Mouse (Mus musculus): Measurements from ENCODE around the gene Rasgrp2.

Gene Rasgrp2

GRCm38 (mm10) chr19:6408749-6409148, 9.6 kb downstream of the Rasgrp2 start:
- peak; percentile 25 for DNase-seq

GRCm38 (mm10) chr19:6409176-6409575, 10.0 kb downstream of the Rasgrp2 start:
- no peak for DNase-seq

- no peak for DNase-seq
Observed at GRCm38 (mm10) chr19:6409936-6410335, 10.8 kb downstream of the Rasgrp2 start.

GRCm38 (mm10) chr19:6412798-6413197, 13.7 kb downstream of the Rasgrp2 start:
- DNase-seq, result no peak

- DNase-seq, result no peak
Observed at GRCm38 (mm10) chr19:6415454-6415853, 16.3 kb downstream of the Rasgrp2 start.

GRCm38 (mm10) chr19:6416124-6416770, 17.1 kb downstream of the Rasgrp2 start:
- DNase-seq, result no peak

- DNase-seq, result no peak
Observed at GRCm38 (mm10) chr19:6416894-6417761, 18.0 kb downstream of the Rasgrp2 start.

- DNase-seq, result peak; percentile 95
Observed at GRCm38 (mm10) chr19:6418233-6418879, 19.2 kb downstream of the Rasgrp2 start, which contains the start of gene Nrxn2. TSS of gene Nrxn2 (plus strand) at chr19:6418731.

- no peak for DNase-seq
Observed at GRCm38 (mm10) chr19:6418984-6419692, 20.0 kb downstream of the Rasgrp2 start.

GRCm38 (mm10) chr19:6419805-6420310, 20.7 kb downstream of the Rasgrp2 start:
- no peak for DNase-seq

GRCm38 (mm10) chr19:6420481-6421210, 21.5 kb downstream of the Rasgrp2 start:
- DNase-seq, result no peak

- DNase-seq, result no peak
Observed at GRCm38 (mm10) chr19:6421211-6421590, 22.1 kb downstream of the Rasgrp2 start.

- DNase-seq, result no peak
Observed at GRCm38 (mm10) chr19:6422014-6422413, 22.9 kb downstream of the Rasgrp2 start.

- DNase-seq, result no peak
Observed at GRCm38 (mm10) chr19:6423241-6423640, 24.1 kb downstream of the Rasgrp2 start.

- DNase-seq, result no peak
Observed at GRCm38 (mm10) chr19:6424137-6424881, 25.2 kb downstream of the Rasgrp2 start.

GRCm38 (mm10) chr19:6425595-6425994, 26.5 kb downstream of the Rasgrp2 start:
- DNase-seq, result no peak

- no peak for DNase-seq
Observed at GRCm38 (mm10) chr19:6426703-6427500, 27.8 kb downstream of the Rasgrp2 start.

- no peak for DNase-seq
Observed at GRCm38 (mm10) chr19:6427653-6428434, 28.7 kb downstream of the Rasgrp2 start.

GRCm38 (mm10) chr19:6428501-6429200, 29.5 kb downstream of the Rasgrp2 start:
- DNase-seq, result no peak
